Mouse (Mus musculus) kidney, embryonic 14.5 days (tissue): ENCODE results near the gene Rnf144a. TPM values are rescaled to one million over a fixed set of nuclear protein-coding genes. Genes with fewer than 3 reads are reported as not detected.

ENCODE experiments used
- ATAC-seq: fragments of 200-750 bp; cut with Nextera tagmentation; 2 replicates; pipeline ENCODE4 v1.8.0; 2017; ENCODE audit warnings: moderate number of reproducible peaks, mild to moderate bottlenecking, moderate TSS enrichment, moderate library complexity; ENCODE audit not compliant: low FRiP score, low TSS enrichment
- H3K27ac ChIP-seq: fragments of 300-500 bp; sonication (generic); 2 replicates; pipeline ENCODE4 v1.5.1; 2014; ENCODE audit warnings: low read depth, mild to moderate bottlenecking, low read length, moderate library complexity, mixed read lengths
- H3K27me3 ChIP-seq: fragments of 300-500 bp; sonication (generic); 2 replicates; pipeline ENCODE4 v1.6.1; 2014; ENCODE audit warnings: mild to moderate bottlenecking, low read length; ENCODE audit not compliant: control insufficient read depth, insufficient read depth
- H3K36me3 ChIP-seq: fragments of 300-500 bp; sonication (generic); 2 replicates; pipeline ENCODE4 v1.6.1; 2014; ENCODE audit warnings: low read length, mixed read lengths; ENCODE audit not compliant: control insufficient read depth, insufficient read depth
- H3K4me1 ChIP-seq: fragments of 300-500 bp; sonication (generic); 2 replicates; pipeline ENCODE4 v1.6.1; 2014; ENCODE audit warnings: low read length, mixed read lengths; ENCODE audit not compliant: control insufficient read depth, insufficient read depth
- H3K4me2 ChIP-seq: fragments of 300-500 bp; sonication (generic); replicated peaks from 2 replicates; pipeline ENCODE4 v1.6.1; 2014; ENCODE audit warnings: low read depth, mild to moderate bottlenecking, low read length
- H3K4me3 ChIP-seq: fragments of 300-500 bp; sonication (generic); 2 replicates; pipeline ENCODE4 v1.5.1; 2014; ENCODE audit warnings: mild to moderate bottlenecking, low read length
- H3K9ac ChIP-seq: fragments of 300-500 bp; sonication (generic); 2 replicates; pipeline ENCODE4 v1.6.1; 2014; ENCODE audit warnings: low read depth, mild to moderate bottlenecking, low read length, moderate library complexity
- H3K9me3 ChIP-seq: fragments of 300-500 bp; sonication (generic); 2 replicates; pipeline ENCODE4 v1.6.1; 2016; ENCODE audit warnings: low read length; ENCODE audit not compliant: control insufficient read depth
- WGBS: fragments of 180-500 bp; shearing (Covaris S2); extraction: QIAGEN DNeasy Blood & Tissue Kit; methylation state at CpG from one replicate; pipeline ENCODE4 v1.1.7; 2014; 5-methylcytosine and 5-hydroxymethylcytosine counted together
- microRNA-seq: library from miRNA; unstranded; fragments of <30 nt; microRNA quantifications from one replicate; pipeline ENCODE4, GENCODE M21; 2016
- polyA plus RNA-seq: library from polyadenylated mRNA; unstranded; fragments of >200 nt; fragmentation: Nextera tagmentation; extraction: Ambion mirVana; gene quantifications from 2 replicates; pipeline ENCODE4 v1.2.1, GENCODE M21; 2014

Rnf144a gene
- polyA plus RNA-seq, 1 experiment from 2014 or later, result 29.8 TPM

GRCm38 (mm10) chr12:26276556-26276955 lies 138.5 kb downstream of the Rnf144a start:
- Histone ChIP-seq H3K36me3 (no peaks in the 10 kb centered on the region), H3K9me3 (no peaks in the 10 kb centered on the region), H3K4me2 (no peak overlapping the region), H3K27ac (no peak overlapping the region), H3K4me3 (no peak overlapping the region), H3K9ac (no peak overlapping the region), H3K4me1 (no peaks in the 10 kb centered on the region), H3K27me3 (no peaks in the 10 kb centered on the region)
- 77% methylated on average over 2 of the region's 2 CpGs for WGBS
- peak; percentile 24; the same call in 1 of the 2 replicates for ATAC-seq

Small RNA genes lying within 50 kb of the gene (microRNA-seq; reads per million reads assigned to microRNA genes)
- gene Mir6538, result 6.1 reads per million, percentile 21 among the genes with 10 or more reads in this experiment

Other genes starting within 250 kb of the Rnf144a start
- 16.6 and 17.1 TPM in 2 replicates for gene Rsad2, start 41.2 kb upstream of the Rnf144a start, polyA plus RNA-seq
- gene Cmpk2, start 54.0 kb upstream of the Rnf144a start, polyA plus RNA-seq, result 7.3 and 9.7 TPM in 2 replicates